Mouse (Mus musculus) forebrain, embryonic 14.5 days (tissue): ENCODE results near the gene Tmem165. TPM values are rescaled to one million over a fixed set of nuclear protein-coding genes. Genes with fewer than 3 reads are reported as not detected.

Source experiments
- ATAC-seq: fragments of 200-750 bp; cut with Nextera tagmentation; 2 replicates; pipeline ENCODE4 v1.8.0; 2017; ENCODE audit warnings: mild to moderate bottlenecking, moderate library complexity
- DNase-seq: peaks from one replicate; pipeline ENCODE4 v3.0.0-alpha.2; 2015; ENCODE audit warnings: low spot score
- H3K27ac ChIP-seq: fragments of 300-500 bp; sonication (generic); 2 replicates; pipeline ENCODE4 v1.5.1; 2014; ENCODE audit warnings: low read depth, mild to moderate bottlenecking, control low read depth, low read length, moderate library complexity
- H3K27me3 ChIP-seq: fragments of 300-500 bp; sonication (generic); replicated peaks from 2 replicates; pipeline ENCODE4 v1.6.1; 2014; ENCODE audit warnings: low read length, control low read depth, mixed read lengths; ENCODE audit not compliant: control insufficient read depth, insufficient read depth
- H3K36me3 ChIP-seq: fragments of 300-500 bp; sonication (generic); 2 replicates; pipeline ENCODE4 v1.6.1; 2014; ENCODE audit warnings: low read length, control low read depth; ENCODE audit not compliant: control insufficient read depth, insufficient read depth
- H3K4me1 ChIP-seq: fragments of 300-500 bp; sonication (generic); 2 replicates; pipeline ENCODE4 v1.6.1; 2014; ENCODE audit warnings: antibody characterized with exemption, low read length, control low read depth; ENCODE audit not compliant: control insufficient read depth, insufficient read depth
- H3K4me2 ChIP-seq: fragments of 300-500 bp; sonication (generic); 2 replicates; pipeline ENCODE4 v1.6.1; 2014; ENCODE audit warnings: mild to moderate bottlenecking, control low read depth, low read length
- H3K4me3 ChIP-seq: fragments of 300-500 bp; sonication (generic); 2 replicates; pipeline ENCODE4 v1.5.1; 2014; ENCODE audit warnings: low read depth, low read length, control low read depth
- H3K9ac ChIP-seq: fragments of 300-500 bp; sonication (generic); 2 replicates; pipeline ENCODE4 v1.6.1; 2014; ENCODE audit warnings: mild to moderate bottlenecking, low read length, control low read depth, moderate library complexity
- H3K9me3 ChIP-seq: fragments of 300-500 bp; sonication (generic); replicated peaks from 2 replicates; pipeline ENCODE4 v1.6.1; 2016; ENCODE audit warnings: low read length, control low read depth, mixed read lengths; ENCODE audit not compliant: control insufficient read depth
- WGBS: fragments of 180-500 bp; shearing (Covaris S2); extraction: QIAGEN DNeasy Blood & Tissue Kit; methylation state at CpG from one replicate; pipeline ENCODE4 v1.1.7; 2014; 5-methylcytosine and 5-hydroxymethylcytosine counted together
- polyA plus RNA-seq: library from polyadenylated mRNA; unstranded; fragments of >200 nt; fragmentation: Nextera tagmentation; extraction: Ambion mirVana; gene quantifications from 2 replicates; pipeline ENCODE4 v1.2.1, GENCODE M21; 2014

The Tmem165 gene
- polyA plus RNA-seq, 1 experiment from 2014 or later: 52.8 TPM

- Histone ChIP-seq H3K9ac (no peak overlapping the region), H3K4me2 (no peak overlapping the region), H3K27me3 (no peaks in the 10 kb centered on the region), H3K4me1 (no peaks in the 10 kb centered on the region), H3K4me3 (no peak overlapping the region), H3K36me3 (peaks cover 23% of the 10 kb centered on the region), H3K9me3 (no peaks in the 10 kb centered on the region), H3K27ac (no peak overlapping the region)
- DNase-seq (no peak), ATAC-seq (no peak)
- 90% methylated on average over 6 of the region's 6 CpGs for WGBS
Observed at GRCm38 (mm10) chr5:76194377-76194945, 10.8 kb downstream of the Tmem165 start.

GRCm38 (mm10) chr5:76199346-76199745 lies 15.7 kb downstream of the Tmem165 start:
- no peak overlapping the region for H3K4me3 ChIP-seq
- H3K27me3 ChIP-seq: no peaks in the 10 kb centered on the region
- H3K9me3 ChIP-seq: no peaks in the 10 kb centered on the region
- no peak overlapping the region for H3K27ac ChIP-seq
- DNase-seq (no peak), ATAC-seq (no peak)
- H3K9ac ChIP-seq: no peak overlapping the region
- H3K36me3 ChIP-seq: peaks cover 47% of the 10 kb centered on the region
- WGBS: 94% methylated on average over 13 of the region's 13 CpGs
- no peak overlapping the region for H3K4me2 ChIP-seq
- no peaks in the 10 kb centered on the region for H3K4me1 ChIP-seq

- 91% methylated on average over 3 of the region's 3 CpGs for WGBS
- H3K27me3 ChIP-seq: no peaks in the 10 kb centered on the region
- H3K4me2 ChIP-seq: no peak overlapping the region
- no peak overlapping the region for H3K9ac ChIP-seq
- H3K4me1 ChIP-seq: no peaks in the 10 kb centered on the region
- H3K27ac ChIP-seq: no peak overlapping the region
- H3K36me3 ChIP-seq: peaks cover 73% of the 10 kb centered on the region
- DNase-seq (no peak), ATAC-seq (no peak)
- no peak overlapping the region for H3K4me3 ChIP-seq
- H3K9me3 ChIP-seq: no peaks in the 10 kb centered on the region
Observed at GRCm38 (mm10) chr5:76203171-76203570, 19.5 kb downstream of the Tmem165 start.

DNA sequence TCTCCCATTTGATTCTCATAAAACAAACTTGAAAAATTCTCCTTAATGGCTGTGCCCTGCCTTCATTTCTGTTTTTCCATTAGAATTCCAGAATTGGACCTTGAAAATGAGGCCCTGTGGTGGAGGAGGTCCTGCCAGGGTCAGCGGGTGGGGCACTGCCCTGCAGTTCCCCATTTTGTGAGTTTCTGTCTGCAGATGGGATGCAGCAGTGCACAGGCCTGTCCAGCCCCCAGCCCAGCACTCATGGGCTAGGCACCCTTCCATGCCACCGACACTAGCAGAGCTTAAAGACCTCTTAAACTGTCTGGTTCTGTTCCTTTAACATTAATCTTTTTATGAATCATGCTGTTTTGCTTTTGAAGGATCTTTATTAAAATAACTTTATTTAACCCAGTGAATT lies 22.2 kb downstream of the Tmem165 start:
- Histone ChIP-seq H3K4me2 (no peak overlapping the region), H3K4me3 (no peak overlapping the region), H3K27ac (no peak overlapping the region), H3K9me3 (no peaks in the 10 kb centered on the region), H3K36me3 (peaks cover 77% of the 10 kb centered on the region), H3K27me3 (no peaks in the 10 kb centered on the region), H3K4me1 (no peaks in the 10 kb centered on the region), H3K9ac (no peak overlapping the region)
- no peak for DNase-seq
- WGBS: 93% methylated on average over 2 of the region's 2 CpGs
- ATAC-seq: no peak

GRCm38 (mm10) chr5:76208066-76208465 lies 24.4 kb downstream of the Tmem165 start:
- WGBS: 90% methylated on average over 5 of the region's 5 CpGs
- DNase-seq (no peak), ATAC-seq (no peak)
- no peaks in the 10 kb centered on the region for H3K4me1 ChIP-seq
- no peaks in the 10 kb centered on the region for H3K27me3 ChIP-seq
- H3K36me3 ChIP-seq: peaks cover 76% of the 10 kb centered on the region
- no peak overlapping the region for H3K27ac ChIP-seq
- H3K4me3 ChIP-seq: no peak overlapping the region
- no peak overlapping the region for H3K9ac ChIP-seq
- H3K9me3 ChIP-seq: no peaks in the 10 kb centered on the region
- no peak overlapping the region for H3K4me2 ChIP-seq

GRCm38 (mm10) chr5:76216691-76217090 lies 33.0 kb downstream of the Tmem165 start:
- Histone ChIP-seq H3K9ac (no peak overlapping the region), H3K27ac (no peak overlapping the region), H3K36me3 (peaks cover 33% of the 10 kb centered on the region), H3K4me2 (no peak overlapping the region), H3K4me3 (no peak overlapping the region), H3K27me3 (no peaks in the 10 kb centered on the region), H3K9me3 (no peaks in the 10 kb centered on the region), H3K4me1 (no peaks in the 10 kb centered on the region)
- ATAC-seq: no peak
- WGBS: 90% methylated on average over 6 of the region's 6 CpGs
- no peak for DNase-seq

- H3K4me1 ChIP-seq: no peaks in the 10 kb centered on the region
- no peak overlapping the region for H3K4me2 ChIP-seq
- H3K36me3 ChIP-seq: peaks cover 61% of the 10 kb centered on the region
- ATAC-seq: no peak
- H3K9me3 ChIP-seq: no peaks in the 10 kb centered on the region
- H3K9ac ChIP-seq: no peak overlapping the region
- no peak for DNase-seq
- H3K27me3 ChIP-seq: no peaks in the 10 kb centered on the region
- 93% methylated on average over 13 of the region's 13 CpGs for WGBS
- H3K4me3 ChIP-seq: no peak overlapping the region
- H3K27ac ChIP-seq: no peak overlapping the region
Observed at GRCm38 (mm10) chr5:76231171-76231855, 47.6 kb downstream of the Tmem165 start.

DNA sequence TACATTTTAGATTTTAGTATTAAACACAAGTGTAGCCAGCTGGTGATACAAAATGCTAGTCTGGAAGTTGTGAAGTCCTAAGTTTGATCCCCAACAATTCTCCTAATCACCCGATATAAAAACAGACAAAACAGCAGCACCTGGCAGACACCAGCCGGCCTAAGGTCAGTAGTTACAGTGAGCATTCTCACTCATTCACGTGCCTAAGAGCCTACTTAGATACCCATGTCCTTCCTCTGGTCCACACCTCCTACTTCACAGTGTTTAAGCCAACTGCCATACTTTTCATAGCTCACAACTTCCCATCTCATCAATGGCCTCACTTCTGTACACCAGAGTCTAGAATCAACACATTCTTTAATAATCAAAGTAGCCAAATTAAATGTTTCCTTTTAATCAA lies 59.6 kb downstream of the Tmem165 start:
- H3K4me2 ChIP-seq: no peak overlapping the region
- H3K27ac ChIP-seq: no peak overlapping the region
- H3K36me3 ChIP-seq: peaks cover 19% of the 10 kb centered on the region; the same call in 1 of the 2 replicates
- no peak overlapping the region for H3K9ac ChIP-seq
- 83% methylated on average over 3 of the region's 3 CpGs for WGBS
- DNase-seq: no peak
- H3K4me3 ChIP-seq: no peak overlapping the region
- no peak for ATAC-seq
- no peaks in the 10 kb centered on the region for H3K4me1 ChIP-seq
- H3K27me3 ChIP-seq: no peaks in the 10 kb centered on the region
- no peaks in the 10 kb centered on the region for H3K9me3 ChIP-seq

DNA sequence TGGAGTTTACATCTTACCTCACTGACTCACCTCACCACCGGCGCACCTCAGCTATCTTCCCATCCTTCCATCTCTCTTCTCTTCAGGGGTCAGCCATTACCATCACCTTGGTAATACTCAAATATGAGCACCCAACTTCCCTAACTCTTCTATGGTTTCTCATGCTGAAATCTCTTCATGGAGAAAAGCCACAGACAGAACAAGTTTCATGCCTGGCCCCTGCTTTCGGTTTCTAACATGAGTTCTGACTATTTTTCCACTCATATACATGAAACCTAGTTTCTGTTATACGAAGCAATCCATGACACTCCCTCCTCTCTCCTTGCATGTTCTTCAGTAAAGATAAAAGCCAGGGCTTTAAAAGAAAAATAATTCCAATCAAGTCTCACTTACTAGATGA lies 60.2 kb downstream of the Tmem165 start:
- Histone ChIP-seq H3K4me2 (no peak overlapping the region), H3K27me3 (no peaks in the 10 kb centered on the region), H3K4me1 (no peaks in the 10 kb centered on the region), H3K36me3 (peaks cover 19% of the 10 kb centered on the region; the same call in 1 of the 2 replicates), H3K9me3 (no peaks in the 10 kb centered on the region), H3K9ac (no peak overlapping the region), H3K4me3 (no peak overlapping the region), H3K27ac (no peak overlapping the region)
- WGBS: 96% methylated on average over 4 of the region's 4 CpGs
- DNase-seq (no peak), ATAC-seq (no peak)
